Mouse (Mus musculus): ENCODE measurements around the gene Nup85. TPM values are rescaled to one million over a fixed set of nuclear protein-coding genes. Genes with fewer than 3 reads are reported as not detected.

The Nup85 gene
- polyA plus RNA-seq, 2 experiments: 144 to 184 TPM

GRCm38 (mm10) chr11:115618001-115618400, 53.8 kb downstream of the Nup85 start:
- DNase-seq (ENCODE audit: low spot score) (no peak), ATAC-seq (ENCODE audit: low FRiP score, low read depth) (no peak)
- Histone ChIP-seq H3K9ac (ENCODE audit: low read depth, low read length, severe bottlenecking) (no peak overlapping the region), H3K4me3 (replicated peaks; ENCODE audit: low read length) (no peak overlapping the region), H3K4me2 (replicated peaks; ENCODE audit: low read depth, low read length, severe bottlenecking) (no peak overlapping the region), H3K4me1 (ENCODE audit: control insufficient read depth, insufficient read depth, low read length) (peaks cover 5% of the 10 kb centered on the region; the same call in 1 of the 2 replicates), H3K9me3 (ENCODE audit: control insufficient read depth, low read length) (no peaks in the 10 kb centered on the region), H3K27me3 (ENCODE audit: control insufficient read depth, insufficient read depth, low read length) (no peaks in the 10 kb centered on the region), H3K27ac (replicated peaks; ENCODE audit: low read depth, low read length) (no peak overlapping the region), H3K36me3 (ENCODE audit: control insufficient read depth, insufficient read depth, low read length) (peaks cover 58% of the 10 kb centered on the region)
- no peak for TF ChIP-seq POLR2A (IDR thresholded peaks at IDR 0.05; ENCODE audit: borderline replicate concordance, extremely low read depth, insufficient read depth, insufficient read length)
- 76% methylated on average over 2 of the region's 2 CpGs for WGBS

DNA sequence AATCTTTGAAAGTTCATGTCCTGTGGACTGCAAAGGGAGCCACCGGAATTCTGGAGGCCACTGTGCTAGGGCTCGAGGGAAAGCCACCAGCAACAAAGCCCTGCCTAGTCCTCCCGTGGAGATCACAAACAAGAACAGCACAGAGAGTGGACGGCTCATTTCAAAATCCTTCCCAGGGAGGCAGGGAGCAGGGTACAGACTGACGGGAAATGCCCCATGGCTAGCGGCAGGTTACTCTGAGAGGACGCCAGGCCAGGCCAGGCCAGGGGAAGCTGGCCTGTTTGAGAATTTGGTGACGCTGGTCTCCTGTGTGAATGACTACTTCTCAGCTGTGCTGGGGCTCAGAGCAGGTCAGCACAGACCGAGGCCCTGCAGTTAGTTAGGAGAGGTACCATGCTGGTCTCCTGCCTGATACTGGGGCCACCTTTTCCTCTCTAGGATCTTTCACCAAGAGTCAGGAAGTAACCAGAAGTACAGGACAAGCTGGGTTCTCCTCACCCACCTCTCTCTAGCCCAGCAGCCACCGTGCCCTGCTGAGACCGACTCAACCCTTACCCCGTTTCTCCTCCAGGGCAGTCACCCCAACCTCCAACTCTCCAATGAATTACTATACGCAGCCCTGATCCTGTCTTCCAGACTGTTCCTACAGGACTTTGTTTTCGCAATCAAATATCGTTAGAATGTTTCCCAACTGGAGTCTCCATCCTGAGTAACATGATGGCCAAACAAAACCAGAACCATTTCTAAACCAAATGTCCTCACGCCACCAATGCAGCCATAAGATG, 54.7 kb downstream of the Nup85 start:
- H3K4me3 ChIP-seq (replicated peaks; ENCODE audit: low read length): no peak overlapping the region
- no peaks in the 10 kb centered on the region for H3K9me3 ChIP-seq (ENCODE audit: control insufficient read depth, low read length)
- no peak overlapping the region for H3K9ac ChIP-seq (ENCODE audit: low read depth, low read length, severe bottlenecking)
- peaks cover 64% of the 10 kb centered on the region for H3K36me3 ChIP-seq (ENCODE audit: control insufficient read depth, insufficient read depth, low read length)
- H3K27me3 ChIP-seq (ENCODE audit: control insufficient read depth, insufficient read depth, low read length): no peaks in the 10 kb centered on the region
- no peak for TF ChIP-seq POLR2A (IDR thresholded peaks at IDR 0.05; ENCODE audit: borderline replicate concordance, extremely low read depth, insufficient read depth, insufficient read length)
- H3K27ac ChIP-seq (replicated peaks; ENCODE audit: low read depth, low read length): no peak overlapping the region
- DNase-seq (ENCODE audit: low spot score) (no peak), ATAC-seq (ENCODE audit: low FRiP score, low read depth) (no peak)
- no peaks in the 10 kb centered on the region for H3K4me1 ChIP-seq (ENCODE audit: control insufficient read depth, insufficient read depth, low read length)
- 88% methylated on average over 16 of the region's 16 CpGs for WGBS
- no peak overlapping the region for H3K4me2 ChIP-seq (replicated peaks; ENCODE audit: low read depth, low read length, severe bottlenecking)

DNA sequence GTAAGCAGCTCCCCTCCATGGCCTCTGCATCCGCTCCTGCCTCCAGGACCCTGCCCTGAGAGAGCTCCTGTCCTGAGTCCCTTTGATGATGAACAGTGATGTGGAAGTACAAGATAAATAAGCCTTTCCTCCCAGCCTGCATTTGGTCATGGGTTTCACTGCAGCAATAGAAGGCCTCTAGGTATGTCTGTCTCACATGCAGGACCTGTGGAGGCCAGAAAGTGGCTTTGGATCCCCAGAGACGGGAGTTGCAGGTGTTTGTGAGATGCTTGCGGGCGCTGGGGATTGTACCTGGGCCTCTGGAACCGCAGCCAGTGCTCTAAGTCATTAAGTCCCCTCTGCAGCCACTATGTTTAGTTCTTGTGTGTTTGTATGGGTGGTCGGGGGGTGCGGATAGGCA, 55.7 kb downstream of the Nup85 start:
- Histone ChIP-seq H3K4me2 (replicated peaks; ENCODE audit: low read depth, low read length, severe bottlenecking) (no peak overlapping the region), H3K9me3 (ENCODE audit: control insufficient read depth, low read length) (no peaks in the 10 kb centered on the region), H3K27ac (replicated peaks; ENCODE audit: low read depth, low read length) (no peak overlapping the region), H3K9ac (ENCODE audit: low read depth, low read length, severe bottlenecking) (no peak overlapping the region), H3K4me3 (replicated peaks; ENCODE audit: low read length) (no peak overlapping the region), H3K27me3 (ENCODE audit: control insufficient read depth, insufficient read depth, low read length) (no peaks in the 10 kb centered on the region), H3K4me1 (ENCODE audit: control insufficient read depth, insufficient read depth, low read length) (no peaks in the 10 kb centered on the region), H3K36me3 (ENCODE audit: control insufficient read depth, insufficient read depth, low read length) (peaks cover 59% of the 10 kb centered on the region)
- no peak for DNase-seq (ENCODE audit: low spot score)
- 92% methylated on average over 7 of the region's 7 CpGs for WGBS
- ATAC-seq (ENCODE audit: low FRiP score, low read depth): no peak
- TF ChIP-seq POLR2A (IDR thresholded peaks at IDR 0.05; ENCODE audit: borderline replicate concordance, extremely low read depth, insufficient read depth, insufficient read length): no peak

DNA sequence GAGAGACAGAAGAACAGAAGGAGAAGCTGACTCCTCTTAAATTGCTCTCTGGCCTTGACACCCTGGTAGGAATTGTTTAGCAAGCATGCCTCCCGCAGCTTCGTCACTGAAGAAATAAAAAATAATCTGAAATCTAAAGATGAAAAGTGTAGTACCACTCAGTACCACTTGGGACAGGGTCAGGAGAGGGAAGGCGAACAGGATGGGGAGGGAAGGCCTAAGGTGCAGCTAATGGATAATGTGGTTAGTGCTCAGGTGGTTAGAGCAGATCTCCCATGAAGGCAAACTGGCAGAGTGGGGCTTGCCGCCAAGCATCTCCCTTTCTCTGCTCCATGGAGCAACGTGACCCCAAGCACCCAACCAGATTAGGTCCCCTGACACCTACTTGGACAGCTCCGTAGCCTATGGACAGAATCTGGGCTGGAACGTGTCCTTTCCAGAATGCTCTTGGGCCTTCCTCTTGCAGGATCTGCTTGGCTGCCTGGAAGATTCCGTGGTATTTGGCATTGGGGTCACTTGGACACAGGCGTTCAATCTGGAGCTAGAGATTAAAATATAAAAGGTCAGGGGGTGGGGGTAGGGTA, 59.3 kb downstream of the Nup85 start:
- no peak for TF ChIP-seq POLR2A (IDR thresholded peaks at IDR 0.05; ENCODE audit: borderline replicate concordance, extremely low read depth, insufficient read depth, insufficient read length)
- Histone ChIP-seq H3K27ac (replicated peaks; ENCODE audit: low read depth, low read length) (no peak overlapping the region), H3K4me3 (replicated peaks; ENCODE audit: low read length) (no peak overlapping the region), H3K9me3 (ENCODE audit: control insufficient read depth, low read length) (no peaks in the 10 kb centered on the region), H3K9ac (ENCODE audit: low read depth, low read length, severe bottlenecking) (no peak overlapping the region), H3K4me2 (replicated peaks; ENCODE audit: low read depth, low read length, severe bottlenecking) (no peak overlapping the region), H3K27me3 (ENCODE audit: control insufficient read depth, insufficient read depth, low read length) (no peaks in the 10 kb centered on the region), H3K36me3 (ENCODE audit: control insufficient read depth, insufficient read depth, low read length) (peaks cover 36% of the 10 kb centered on the region), H3K4me1 (ENCODE audit: control insufficient read depth, insufficient read depth, low read length) (no peaks in the 10 kb centered on the region)
- no peak for ATAC-seq (ENCODE audit: low FRiP score, low read depth)
- DNase-seq (ENCODE audit: low spot score): no peak
- WGBS: 76% methylated on average over 9 of the region's 9 CpGs

DNA sequence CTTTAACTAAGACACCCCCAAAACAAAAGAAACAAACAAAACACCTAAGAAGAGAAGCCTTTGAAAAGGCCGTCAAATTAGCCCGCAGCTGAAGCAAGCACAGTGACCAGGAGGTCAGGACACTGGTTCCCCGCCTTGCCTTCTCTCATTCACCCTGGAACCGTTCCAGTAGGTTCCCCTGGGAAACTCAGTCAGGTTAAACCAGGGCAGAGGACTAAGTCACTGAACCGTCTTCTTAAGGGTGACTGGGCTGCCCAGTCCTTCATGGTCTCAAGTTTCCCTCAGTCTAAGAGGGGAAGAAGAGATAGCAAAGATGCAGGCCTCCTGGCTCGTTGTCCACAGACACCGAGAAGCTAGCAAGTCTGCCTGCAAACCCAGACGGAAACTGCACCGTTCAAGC, 61.6 kb downstream of the Nup85 start:
- Histone ChIP-seq H3K4me2 (replicated peaks; ENCODE audit: low read depth, low read length, severe bottlenecking) (no peak overlapping the region), H3K36me3 (ENCODE audit: control insufficient read depth, insufficient read depth, low read length) (peaks cover 23% of the 10 kb centered on the region), H3K9me3 (ENCODE audit: control insufficient read depth, low read length) (no peaks in the 10 kb centered on the region), H3K9ac (ENCODE audit: low read depth, low read length, severe bottlenecking) (no peak overlapping the region), H3K27me3 (ENCODE audit: control insufficient read depth, insufficient read depth, low read length) (no peaks in the 10 kb centered on the region), H3K4me1 (ENCODE audit: control insufficient read depth, insufficient read depth, low read length) (no peaks in the 10 kb centered on the region), H3K4me3 (replicated peaks; ENCODE audit: low read length) (no peak overlapping the region), H3K27ac (replicated peaks; ENCODE audit: low read depth, low read length) (no peak overlapping the region)
- no peak for TF ChIP-seq POLR2A (IDR thresholded peaks at IDR 0.05; ENCODE audit: borderline replicate concordance, extremely low read depth, insufficient read depth, insufficient read length)
- DNase-seq (ENCODE audit: low spot score) (no peak), ATAC-seq (ENCODE audit: low FRiP score, low read depth) (no peak)
- 83% methylated on average over 9 of the region's 9 CpGs for WGBS
